Mouse (Mus musculus) lung, postnatal 0 days (tissue): ENCODE data around the gene Lrcol1. TPM values are rescaled to one million over a fixed set of nuclear protein-coding genes. Genes with fewer than 3 reads are reported as not detected.
A peak's percentile ranks its signal among the peaks of the same experiment; 100 is the strongest.

Experiments used
- ATAC-seq: fragments of 200-750 bp; cut with Nextera tagmentation; 2 replicates; pipeline ENCODE4 v1.8.0; 2017; ENCODE audit warnings: moderate library complexity
- DNase-seq: peaks from one replicate; pipeline ENCODE4 v3.0.0-alpha.2; 2016; ENCODE audit warnings: low spot score
- H3K27ac ChIP-seq: fragments of 300-500 bp; sonication (generic); 2 replicates; pipeline ENCODE4 v1.5.1; 2014; ENCODE audit warnings: antibody characterized with exemption, mild to moderate bottlenecking, low read length, mixed read lengths
- H3K27me3 ChIP-seq: fragments of 300-500 bp; sonication (generic); replicated peaks from 2 replicates; pipeline ENCODE4 v1.6.1; 2014; ENCODE audit warnings: low read length, mixed read lengths; ENCODE audit not compliant: insufficient read depth
- H3K36me3 ChIP-seq: fragments of 300-500 bp; sonication (generic); 2 replicates; pipeline ENCODE4 v1.6.1; 2014; ENCODE audit warnings: low read length, mixed read lengths; ENCODE audit not compliant: insufficient read depth
- H3K4me1 ChIP-seq: fragments of 300-500 bp; sonication (generic); 2 replicates; pipeline ENCODE4 v1.6.1; 2014; ENCODE audit warnings: antibody characterized with exemption, low read depth, low read length, mixed read lengths; ENCODE audit not compliant: insufficient read depth
- H3K4me2 ChIP-seq: fragments of 300-500 bp; sonication (generic); replicated peaks from 2 replicates; pipeline ENCODE4 v1.6.1; 2014; ENCODE audit warnings: low read depth, mild to moderate bottlenecking, low read length, moderate library complexity, mixed read lengths
- H3K4me3 ChIP-seq: fragments of 300-500 bp; sonication (generic); 2 replicates; pipeline ENCODE4 v1.5.1; 2014; ENCODE audit warnings: low read depth, low read length
- H3K9ac ChIP-seq: fragments of 300-500 bp; sonication (generic); replicated peaks from 2 replicates; pipeline ENCODE4 v1.6.1; 2014; ENCODE audit warnings: low read depth, mild to moderate bottlenecking
- H3K9me3 ChIP-seq: fragments of 300-500 bp; sonication (generic); 2 replicates; pipeline ENCODE4 v1.6.1; 2016; ENCODE audit warnings: low read length, mixed read lengths
- CTCF ChIP-seq: IDR thresholded peaks from 2 replicates; pipeline ENCODE4 v1.5.1; 2016; ENCODE audit warnings: antibody characterized with exemption, mild to moderate bottlenecking
- EP300 ChIP-seq: IDR thresholded peaks from 2 replicates; pipeline ENCODE4 v1.6.1; 2016; ENCODE audit warnings: antibody characterized with exemption, mild to moderate bottlenecking, control low read depth
- WGBS: fragments of 180-500 bp; shearing (Covaris S2); extraction: QIAGEN DNeasy Blood & Tissue Kit; methylation state at CpG from one replicate; pipeline ENCODE4 v1.1.7; 2014; 5-methylcytosine and 5-hydroxymethylcytosine counted together
- polyA plus RNA-seq: library from polyadenylated mRNA; unstranded; fragments of >200 nt; fragmentation: Nextera tagmentation; extraction: Ambion mirVana; gene quantifications from 2 replicates; pipeline ENCODE4 v1.2.1, GENCODE M21; 2015

Gene Lrcol1
- polyA plus RNA-seq, 1 experiment from 2014 or later, result 2.1 TPM

DNA sequence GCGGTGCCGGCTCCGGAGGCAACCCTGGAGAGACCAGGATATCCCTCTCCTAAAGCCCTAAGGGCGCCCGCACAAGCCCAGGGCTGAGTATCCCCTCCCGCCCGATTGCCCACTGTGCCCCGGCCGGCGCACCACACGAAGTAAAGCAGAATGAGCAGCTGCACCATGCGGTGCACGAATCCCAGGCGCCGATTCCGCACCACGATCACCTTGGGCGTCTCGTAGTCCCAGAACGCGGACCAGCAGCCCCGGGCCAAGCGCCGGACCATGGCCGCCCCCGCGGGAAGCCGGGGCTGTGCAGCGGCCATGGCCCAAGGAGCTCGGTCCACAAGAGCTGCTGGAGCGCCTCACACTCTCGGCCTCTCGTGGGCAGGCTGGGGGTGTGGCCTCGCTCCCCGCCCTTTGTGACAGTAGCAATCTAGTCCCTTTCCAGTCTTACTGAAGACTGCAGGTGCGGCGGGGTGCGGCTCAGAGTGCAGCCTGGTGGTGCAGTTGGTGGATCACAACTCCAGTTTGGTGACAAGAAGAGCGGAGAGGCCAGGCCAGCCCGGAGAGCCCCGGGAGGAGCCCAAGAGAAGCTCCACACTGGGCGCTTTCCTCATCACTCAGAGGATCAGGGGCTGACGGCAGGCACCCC lies 1.8 kb upstream of the Lrcol1 start, which contains the start of gene P2rx2:
TSS of gene P2rx2 (minus strand) at position 565 of the 637 bp plus-strand sequence.
- Histone ChIP-seq H3K4me2 (peak within 1 kb of the TSS; percentile 88), H3K27me3 (peaks cover 6% of the 10 kb centered on the region; the same call in 1 of the 2 replicates), H3K4me1 (peaks cover 8% of the 10 kb centered on the region), H3K9ac (peak within 1 kb of the TSS; percentile 32; the same call in 1 of the 2 replicates), H3K4me3 (peak within 1 kb of the TSS; percentile 45), H3K9me3 (no peaks in the 10 kb centered on the region), H3K27ac (0 out of 2 replicates have a peak within 1 kb of the TSS, but pooled peaks have one; percentile 39), H3K36me3 (no peaks in the 10 kb centered on the region)
- WGBS, result 1% methylated on average over 29 of the region's 43 CpGs
- DNase-seq (peak; percentile 68), ATAC-seq (peak; percentile 72)
- TF ChIP-seq EP300 (no peak), CTCF (peak; percentile 25; the same call in 1 of the 2 replicates)

DNA sequence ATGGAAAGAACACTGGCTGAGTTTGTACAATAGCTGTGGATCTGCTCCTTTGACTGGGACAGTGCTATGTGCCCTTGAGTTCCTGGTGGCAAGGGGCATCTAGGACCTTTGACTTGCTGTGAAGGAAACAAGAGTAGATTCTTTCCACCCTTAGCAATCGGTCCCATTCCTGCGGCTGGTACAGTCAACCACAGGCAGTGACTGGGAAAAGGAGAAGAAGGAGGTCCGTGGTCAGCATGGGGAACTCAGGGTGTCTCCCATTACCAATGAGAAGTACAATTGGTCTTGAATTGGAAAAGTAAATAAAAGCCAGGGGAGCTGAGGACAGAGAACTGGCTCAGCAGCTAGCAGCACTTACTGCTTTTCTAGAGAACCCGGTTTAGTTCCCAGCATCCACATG lies 1.0 kb downstream of the Lrcol1 start:
- H3K4me3 ChIP-seq, result no peak overlapping the region
- H3K9ac ChIP-seq, result no peak overlapping the region
- TF ChIP-seq EP300 (no peak), CTCF (no peak)
- H3K27ac ChIP-seq, result no peak overlapping the region
- no peak overlapping the region for H3K4me2 ChIP-seq
- DNase-seq (peak; percentile 31), ATAC-seq (no peak)
- WGBS, result 51% methylated on average over 4 of the region's 4 CpGs
- H3K36me3 ChIP-seq, result no peaks in the 10 kb centered on the region
- H3K27me3 ChIP-seq, result peaks cover 6% of the 10 kb centered on the region; the same call in 1 of the 2 replicates
- no peaks in the 10 kb centered on the region for H3K9me3 ChIP-seq
- peaks cover 8% of the 10 kb centered on the region for H3K4me1 ChIP-seq

DNA sequence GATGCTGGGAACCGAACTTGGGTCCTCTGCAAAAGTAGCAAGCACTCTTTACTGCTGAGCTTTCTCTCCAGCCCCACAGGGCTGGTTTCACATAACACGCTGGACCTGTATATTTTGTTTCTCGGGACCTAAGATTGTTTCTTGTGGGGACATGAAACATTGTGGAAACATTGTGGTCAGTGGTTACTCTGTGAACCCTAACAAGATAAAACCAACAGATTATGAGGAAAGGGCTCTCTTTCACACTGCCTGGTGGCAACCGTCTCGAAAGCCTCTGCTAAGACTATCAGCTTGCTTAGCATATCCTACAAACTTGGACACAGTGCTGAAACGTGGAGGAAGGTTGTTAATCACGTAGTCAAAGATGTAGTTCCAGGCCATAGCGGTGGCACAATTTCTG lies 2.5 kb downstream of the Lrcol1 start:
- Histone ChIP-seq H3K4me1 (peaks cover 8% of the 10 kb centered on the region), H3K27me3 (peaks cover 5% of the 10 kb centered on the region; the same call in 1 of the 2 replicates), H3K27ac (no peak overlapping the region), H3K9me3 (no peaks in the 10 kb centered on the region), H3K4me2 (no peak overlapping the region), H3K36me3 (no peaks in the 10 kb centered on the region), H3K9ac (no peak overlapping the region), H3K4me3 (no peak overlapping the region)
- WGBS, result 82% methylated on average over 8 of the region's 8 CpGs
- no peak for ATAC-seq
- TF ChIP-seq CTCF, result no peak
- no peak for TF ChIP-seq EP300
- DNase-seq, result no peak

DNA sequence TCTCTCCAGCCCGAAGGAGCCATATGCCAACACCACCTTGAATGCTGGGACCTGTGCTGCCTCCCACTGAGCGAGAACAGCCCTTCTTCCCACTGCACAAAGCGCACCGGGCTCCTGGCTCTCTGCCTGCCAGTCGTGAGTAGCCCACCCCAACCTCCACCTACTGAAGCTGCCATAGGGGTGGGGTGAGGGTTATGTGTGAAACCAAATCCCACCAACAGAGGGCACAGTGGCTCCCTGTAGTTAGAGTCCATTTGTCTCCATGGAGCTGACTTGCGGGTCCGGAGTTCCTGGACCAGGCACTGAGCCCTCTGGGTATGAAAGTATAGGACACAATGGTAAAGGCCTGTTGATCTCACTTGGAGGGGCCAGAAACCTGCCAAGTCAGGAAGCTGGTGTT lies 10.2 kb downstream of the Lrcol1 start:
- 15% methylated on average over 7 of the region's 7 CpGs for WGBS
- Histone ChIP-seq H3K4me2 (no peak overlapping the region), H3K4me1 (no peaks in the 10 kb centered on the region), H3K9ac (no peak overlapping the region), H3K27me3 (no peaks in the 10 kb centered on the region), H3K9me3 (no peaks in the 10 kb centered on the region), H3K27ac (no peak overlapping the region), H3K36me3 (no peaks in the 10 kb centered on the region), H3K4me3 (no peak overlapping the region)
- ATAC-seq (peak; percentile 35; the same call in 1 of the 2 replicates), DNase-seq (peak; percentile 35)
- peak; percentile 67 for TF ChIP-seq CTCF
- no peak for TF ChIP-seq EP300

DNA sequence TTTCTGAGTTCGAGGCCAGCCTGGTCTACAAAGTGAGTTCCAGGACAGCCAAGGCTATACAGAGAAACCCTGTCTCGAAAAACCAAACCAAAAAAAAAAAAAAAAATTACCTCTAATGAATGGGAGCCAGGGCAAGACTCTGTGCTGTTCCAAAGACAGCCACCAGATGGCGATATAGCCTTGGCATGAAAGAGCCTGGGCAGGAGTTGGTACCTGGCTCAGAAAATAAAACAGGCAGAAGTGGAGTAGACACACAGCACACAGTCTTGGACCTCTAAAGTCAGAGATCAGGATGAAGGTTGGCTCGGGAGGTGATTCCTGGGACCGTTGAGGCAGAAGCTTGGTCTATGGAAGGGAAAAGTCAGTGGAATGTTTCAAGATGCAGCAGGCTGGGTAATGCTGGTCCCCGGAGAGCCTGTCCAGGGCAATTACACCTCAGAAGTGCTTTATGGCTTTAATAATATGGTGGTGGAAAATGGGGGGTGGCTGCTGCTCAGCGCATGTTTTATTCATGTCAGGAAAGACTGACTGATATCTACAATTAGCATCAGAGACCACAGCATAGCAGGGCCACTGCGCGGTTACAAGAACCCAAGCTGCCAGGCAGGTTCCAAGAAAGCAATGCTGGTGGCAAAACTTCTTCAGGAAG lies 13.1 kb downstream of the Lrcol1 start:
- Histone ChIP-seq H3K27me3 (no peaks in the 10 kb centered on the region), H3K36me3 (no peaks in the 10 kb centered on the region), H3K4me1 (no peaks in the 10 kb centered on the region), H3K4me2 (no peak overlapping the region), H3K4me3 (no peak overlapping the region), H3K9me3 (no peaks in the 10 kb centered on the region), H3K27ac (no peak overlapping the region), H3K9ac (no peak overlapping the region)
- 46% methylated on average over 8 of the region's 9 CpGs for WGBS
- TF ChIP-seq EP300 (no peak), CTCF (peak; percentile 88)
- peak; percentile 40 for ATAC-seq
- peak; percentile 81 for DNase-seq

DNA sequence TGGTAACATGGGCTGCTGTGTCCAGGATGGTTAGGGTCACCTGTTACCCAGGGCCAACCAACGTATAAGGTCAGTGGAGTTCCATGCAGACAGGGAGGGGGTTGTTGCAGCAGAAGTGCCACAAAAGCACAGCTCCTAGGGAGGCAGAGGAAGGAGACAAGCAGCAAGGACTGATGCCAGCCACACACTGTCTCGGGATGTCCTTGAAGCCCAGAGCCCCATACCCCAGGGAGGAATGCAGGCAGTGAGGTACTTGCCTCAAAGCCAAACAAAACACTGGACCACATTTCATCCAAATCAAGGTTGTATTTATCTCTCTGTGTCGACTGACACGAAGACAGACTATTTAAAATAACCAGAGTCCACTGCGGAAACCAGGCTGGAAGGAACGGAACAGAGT lies 16.9 kb downstream of the Lrcol1 start:
- TF ChIP-seq EP300, result no peak
- TF ChIP-seq CTCF, result no peak
- Histone ChIP-seq H3K4me1 (0 out of 2 replicates have a peak, but pooled peaks cover 3% of the 10 kb centered on the region), H3K36me3 (no peaks in the 10 kb centered on the region), H3K27ac (no peak overlapping the region), H3K4me3 (no peak overlapping the region), H3K9ac (no peak overlapping the region), H3K27me3 (no peaks in the 10 kb centered on the region), H3K4me2 (no peak overlapping the region), H3K9me3 (no peaks in the 10 kb centered on the region)
- DNase-seq (no peak), ATAC-seq (no peak)
- WGBS, result 76% methylated on average over 6 of the region's 6 CpGs
